Mouse (Mus musculus) brain, adult 10 weeks (tissue): ENCODE results near the gene Trp53bp1. TPM values are rescaled to one million over a fixed set of nuclear protein-coding genes. Genes with fewer than 3 reads are reported as not detected.

Source experiments
- polyA plus RNA-seq: library from polyadenylated mRNA; stranded (reverse); fragments of 350-450 nt; fragmentation: Illumina TruSeq; extraction: RNeasy Lipid Tissue Mini Kit (QIAGEN cat#74804); gene quantifications from one replicate; pipeline ENCODE4 v1.2.3, GENCODE M21; 2015; ENCODE audit warnings: low read depth, low replicate concordance

The Trp53bp1 gene
- polyA plus RNA-seq: 59.2 TPM

DNA sequence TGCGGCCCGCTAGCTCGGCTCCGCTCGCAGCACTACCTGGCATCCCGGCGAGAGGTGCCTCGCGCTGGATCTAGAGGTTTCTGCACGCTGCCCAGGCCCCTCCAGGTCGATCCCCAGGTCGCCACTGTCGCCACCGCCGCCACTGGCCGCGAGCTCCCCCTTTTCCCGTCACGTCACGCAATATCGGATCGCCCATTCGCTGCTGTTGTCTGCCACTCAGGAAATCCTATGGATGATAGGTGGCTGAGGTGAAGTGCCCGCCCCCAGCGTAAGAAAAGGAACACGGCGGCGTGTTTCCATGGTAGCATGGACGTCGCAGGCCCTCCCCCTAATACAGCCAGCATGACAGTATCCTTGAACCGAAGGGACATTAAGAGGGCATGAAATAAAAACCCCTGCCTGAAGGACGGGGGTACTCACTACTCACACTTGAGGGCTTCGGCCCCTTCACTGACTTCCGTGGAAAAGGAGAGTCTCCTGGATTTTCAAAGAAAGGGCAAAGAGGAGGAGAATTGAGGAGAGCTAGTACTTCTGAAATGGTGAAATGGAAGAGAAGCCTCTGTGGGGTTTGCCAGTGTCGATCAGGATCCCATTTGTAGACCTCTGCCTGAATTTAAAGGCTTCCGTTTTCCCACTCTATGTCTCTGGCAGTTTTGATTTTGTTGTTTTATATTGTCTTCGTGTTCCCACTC lies at the start of gene Trp53bp1:
Gene Trp53bp1, minus strand, starts transcription at position 172 of the 692 bp plus-strand sequence.

DNA sequence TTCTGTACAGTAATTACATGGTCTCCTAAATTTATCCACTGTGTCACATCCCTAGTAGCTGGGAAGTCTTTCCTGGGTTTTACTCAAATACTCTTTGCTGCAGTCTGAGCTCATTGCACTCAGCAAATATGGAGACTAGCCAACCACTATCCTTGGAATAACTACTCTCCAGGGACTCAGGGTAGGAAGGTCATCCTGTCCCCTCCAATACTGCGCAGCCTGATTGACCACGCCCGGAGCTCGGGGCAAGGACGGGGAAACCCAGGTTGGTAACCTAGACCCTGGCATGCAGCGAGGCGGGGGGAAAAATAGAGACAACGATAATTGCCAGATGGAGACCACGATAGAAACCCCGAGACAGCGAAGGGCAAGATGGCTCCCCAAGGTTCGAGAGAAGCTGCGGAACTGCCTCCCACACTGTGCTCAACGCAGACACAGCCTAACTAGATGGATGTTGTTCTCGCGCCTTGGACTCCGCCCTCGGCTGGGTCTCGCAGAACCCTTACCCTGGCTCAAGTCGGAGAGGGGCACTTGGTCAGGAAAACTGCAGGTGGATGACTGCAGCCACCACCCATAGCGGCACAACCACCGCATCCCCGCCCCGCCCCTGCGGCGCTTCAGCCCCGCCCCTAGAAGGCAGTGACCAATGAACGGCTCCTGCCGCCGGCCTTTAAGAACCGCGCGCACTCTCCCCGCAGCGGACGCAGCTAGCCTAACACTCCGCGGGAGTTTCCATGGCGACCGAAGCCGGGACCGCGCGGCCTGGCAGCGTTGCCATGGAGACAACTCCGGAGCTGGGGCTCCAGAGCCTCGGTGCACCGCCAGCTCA lies 17.9 kb upstream of the Trp53bp1 start, which contains the start of gene Map1a:
Gene Map1a, plus strand, starts transcription at position 700 of the 829 bp plus-strand sequence.

DNA sequence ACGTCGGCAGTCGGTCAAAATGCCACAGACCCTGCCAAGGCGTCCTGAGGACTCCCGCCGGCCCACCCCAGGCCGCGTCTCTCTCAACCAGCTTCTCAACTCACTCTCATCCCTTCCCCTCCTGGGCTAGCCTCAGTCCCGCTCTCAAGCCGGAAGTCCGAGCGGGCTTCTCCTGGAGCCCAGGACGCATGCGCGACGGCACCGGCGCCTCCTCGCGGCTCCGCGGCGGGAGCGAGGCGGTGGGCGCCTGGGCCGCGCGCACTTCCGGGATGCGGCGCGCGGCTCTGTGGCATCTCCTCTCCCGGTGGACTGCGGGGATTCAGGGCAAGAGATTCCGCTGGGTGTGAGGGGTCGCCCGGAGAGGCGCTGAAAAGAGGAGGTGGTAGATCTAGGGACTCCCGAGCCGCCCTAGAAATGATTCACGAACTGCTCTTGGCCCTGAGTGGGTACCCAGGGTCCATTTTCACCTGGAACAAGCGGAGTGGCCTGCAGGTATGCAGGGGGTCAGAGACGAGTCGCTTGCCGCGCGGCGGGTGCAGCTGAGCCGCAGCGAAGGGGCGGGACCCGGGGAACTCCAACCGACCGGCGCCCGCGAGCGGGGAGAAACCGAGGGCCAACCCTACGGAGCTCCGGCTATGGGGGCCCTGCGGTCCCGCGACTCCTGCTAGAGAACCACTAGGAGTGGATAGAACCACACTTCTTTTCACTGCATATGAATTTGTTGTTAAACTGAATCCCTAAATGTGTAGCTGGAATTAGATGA lies 100.0 kb downstream of the Trp53bp1 start, which contains the start of gene Zscan29:
Gene Zscan29, minus strand, starts transcription at position 146 of the 763 bp plus-strand sequence.

DNA sequence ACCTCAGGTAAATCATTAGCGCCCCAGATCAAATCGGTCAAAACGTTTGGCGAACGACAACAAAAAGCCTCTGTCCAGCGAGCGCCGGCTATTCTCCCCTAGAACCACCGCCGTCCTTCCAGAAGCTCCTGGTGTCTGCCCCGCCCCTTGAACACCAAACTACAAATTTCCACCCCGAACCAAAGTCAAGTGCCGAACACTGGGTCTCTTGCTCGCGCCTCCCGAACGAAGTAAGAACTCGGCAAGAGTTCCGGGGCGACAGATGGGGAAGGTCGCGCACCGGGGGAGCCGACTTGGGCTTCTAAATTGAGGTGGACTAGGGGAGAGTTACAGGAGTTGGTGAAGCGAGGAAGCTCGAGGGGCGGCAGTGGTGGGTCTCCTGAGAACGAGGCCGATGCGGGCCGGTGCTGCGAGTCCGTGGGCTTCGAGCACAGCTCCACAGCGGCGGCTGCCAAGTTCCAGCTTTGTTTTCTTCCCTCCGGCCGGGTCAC lies 100.7 kb downstream of the Trp53bp1 start, which contains the start of gene Tubgcp4:
Gene Tubgcp4, plus strand, starts transcription at position 174 of the 491 bp plus-strand sequence.

Other genes starting within 250 kb of the Trp53bp1 start
- not detected for gene Epb42, start 234.3 kb downstream of the Trp53bp1 start, polyA plus RNA-seq
- gene Tgm5, start 185.6 kb downstream of the Trp53bp1 start, polyA plus RNA-seq: not detected
- not detected for gene Tgm7, start 161.6 kb downstream of the Trp53bp1 start, polyA plus RNA-seq
- gene Adal, start 131.0 kb downstream of the Trp53bp1 start, polyA plus RNA-seq: 24.5 TPM
- gene Lcmt2, start 130.8 kb downstream of the Trp53bp1 start, polyA plus RNA-seq: 7.3 TPM
- 28.7 TPM for gene Tubgcp4, start 100.8 kb downstream of the Trp53bp1 start, polyA plus RNA-seq
- gene Zscan29, start 100.3 kb downstream of the Trp53bp1 start, polyA plus RNA-seq: 4.7 TPM
- gene Map1a, start 18.2 kb upstream of the Trp53bp1 start, polyA plus RNA-seq: 275 TPM
- gene Ppip5k1, start 84.0 kb upstream of the Trp53bp1 start, polyA plus RNA-seq: 84.3 TPM
- gene Ckmt1, start 86.3 kb upstream of the Trp53bp1 start, polyA plus RNA-seq: 338 TPM
- gene Strc, start 115.8 kb upstream of the Trp53bp1 start, polyA plus RNA-seq: 0.31 TPM
- 198 TPM for gene Pdia3, start 142.4 kb upstream of the Trp53bp1 start, polyA plus RNA-seq
- 3.2 TPM for gene Catsper2, start 142.4 kb upstream of the Trp53bp1 start, polyA plus RNA-seq
- not detected for gene Ell3, start 172.9 kb upstream of the Trp53bp1 start, polyA plus RNA-seq
- 378 TPM for gene Serf2, start 177.8 kb upstream of the Trp53bp1 start, polyA plus RNA-seq
- 17.9 TPM for gene Hypk, start 181.9 kb upstream of the Trp53bp1 start, polyA plus RNA-seq
- 0.34 TPM for gene Serinc4, start 185.4 kb upstream of the Trp53bp1 start, polyA plus RNA-seq
- 45.6 TPM for gene Mfap1b, start 202.7 kb upstream of the Trp53bp1 start, polyA plus RNA-seq
- 27.1 TPM for gene Mfap1a, start 235.3 kb upstream of the Trp53bp1 start, polyA plus RNA-seq
- 2.9 TPM for gene Wdr76, start 235.3 kb upstream of the Trp53bp1 start, polyA plus RNA-seq